Mouse (Mus musculus): ENCODE data around the gene Mrps24. TPM values are rescaled to one million over a fixed set of nuclear protein-coding genes. Genes with fewer than 3 reads are reported as not detected.

The Mrps24 gene
- total RNA-seq (2023), result 10 to 100 TPM; 42.1 to 43.1 TPM

DNA sequence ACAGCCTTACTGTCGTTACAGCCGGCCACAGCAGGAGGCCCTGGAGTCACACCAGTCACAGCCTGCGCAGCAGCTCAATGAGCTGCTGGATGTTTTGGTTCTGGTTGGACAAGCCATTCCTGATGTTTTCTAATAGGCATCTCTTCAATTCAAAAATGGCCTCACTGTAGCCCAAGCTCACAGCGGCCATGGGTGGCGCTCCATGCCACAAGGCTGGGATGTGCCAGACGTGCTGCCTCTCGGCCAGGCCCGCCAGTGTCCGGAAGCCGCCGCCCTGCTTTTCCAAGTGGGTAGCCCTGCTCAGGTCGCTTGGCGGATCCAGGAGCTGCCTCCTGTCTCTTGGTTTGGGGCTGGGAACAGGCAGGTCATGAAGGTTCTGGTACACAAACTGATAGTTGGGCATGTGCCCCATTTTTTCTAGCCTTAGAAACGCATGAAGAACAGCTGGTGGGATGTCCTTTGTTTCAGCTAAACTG is at the start of gene Mrps24:
Gene Mrps24 (minus strand): TSS at position 51 of the 476 bp plus-strand sequence.

DNA sequence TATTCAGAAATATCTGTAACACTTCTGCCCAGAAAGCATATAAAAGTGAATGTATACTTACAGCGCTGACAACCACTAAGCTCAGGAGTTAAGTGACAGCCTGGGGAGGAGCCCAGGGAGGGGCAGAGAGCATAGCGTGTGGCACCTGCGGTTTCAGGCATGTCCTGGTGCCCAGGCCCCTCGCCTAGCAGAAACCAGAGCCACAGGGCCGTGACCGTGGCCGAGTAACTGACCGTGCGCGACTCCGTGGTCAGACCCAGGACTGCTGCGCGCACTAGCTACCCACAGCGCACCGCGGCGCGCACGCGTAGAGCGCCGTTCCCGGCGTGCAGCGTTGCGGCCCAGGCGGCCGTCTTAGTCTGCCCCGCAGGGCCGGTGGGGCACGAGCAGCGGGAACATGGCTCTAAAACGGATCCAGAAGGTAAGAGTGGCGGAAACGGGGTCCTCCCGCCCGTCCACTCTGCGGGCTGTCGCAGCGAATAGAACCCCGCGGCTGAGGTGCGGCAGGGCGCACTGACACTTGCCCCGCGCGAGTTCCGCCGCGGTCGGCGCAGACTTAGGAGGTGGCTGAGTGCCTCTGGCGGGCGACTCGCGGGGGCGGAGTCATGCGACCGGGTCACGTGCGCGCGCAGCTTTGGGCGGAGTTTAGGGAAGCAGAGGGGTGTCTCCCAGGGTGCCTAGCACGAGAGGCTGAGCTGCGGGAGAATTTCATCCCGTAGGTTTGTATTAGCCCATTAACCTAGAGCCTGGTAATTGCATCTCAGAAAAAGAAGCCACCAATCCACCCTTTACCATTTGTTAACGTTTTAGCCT is 46.5 kb upstream of the Mrps24 start, which contains the start of gene Urgcp:
Gene Urgcp (minus strand): TSS at position 557 of the 813 bp plus-strand sequence.

Other genes starting within 250 kb of the Mrps24 start
- 100 to 1,000 TPM; 138 to 141 TPM for gene Xbp1, start 195.0 kb downstream of the Mrps24 start, total RNA-seq (2023)
- gene Ccdc117, start 173.5 kb downstream of the Mrps24 start, total RNA-seq (2023), result 10 to 100 TPM; 13.1 to 14.1 TPM
- gene Ankrd36, start 146.0 kb downstream of the Mrps24 start, total RNA-seq (2023), result not detected
- 10 to 100 TPM; 10.3 to 14.8 TPM for gene Urgcp, start 46.7 kb upstream of the Mrps24 start, total RNA-seq (2023)
- gene Dbnl, start 72.8 kb upstream of the Mrps24 start, total RNA-seq (2023), result 100 to 1,000 TPM; 153 to 168 TPM
- gene Pgam2, start 88.1 kb upstream of the Mrps24 start, total RNA-seq (2023), result not detected
- 10 to 100 TPM; 27.4 to 30.0 TPM for gene Polm, start 122.3 kb upstream of the Mrps24 start, total RNA-seq (2023)
- gene Aebp1, start 146.3 kb upstream of the Mrps24 start, total RNA-seq (2023), result under 1 TPM in 1 of 2 experiments, not detected in 1; 0.13 TPM
- gene Pold2, start 162.6 kb upstream of the Mrps24 start, total RNA-seq (2023), result 10 to 100 TPM; 31.5 to 36.2 TPM
- not detected for gene Myl7, start 183.1 kb upstream of the Mrps24 start, total RNA-seq (2023)
- gene Gck, start 234.4 kb upstream of the Mrps24 start, total RNA-seq (2023), result not detected
- 10 to 100 TPM; 55.3 to 63.3 TPM for gene Ykt6, start 240.0 kb upstream of the Mrps24 start, total RNA-seq (2023)